Mouse (Mus musculus) small intestine, adult 2 months (tissue): ENCODE results near the gene Qprt.

ENCODE experiments used
- CTCF ChIP-seq: fragments of 200-500 bp; IDR thresholded peaks from 2 replicates; pipeline ENCODE4 v1.5.1; 2012; ENCODE audit warnings: low read depth, mild to moderate bottlenecking, control low read depth, inconsistent platforms, low read length, moderate library complexity, mixed read lengths; ENCODE audit not compliant: insufficient replicate concordance, insufficient read length; ENCODE audit errors: extremely low read depth
- POLR2A ChIP-seq: fragments of 200-500 bp; IDR thresholded peaks from 2 replicates; pipeline ENCODE4 v1.6.1; 2012; ENCODE audit warnings: low read depth, mild to moderate bottlenecking, control low read depth, inconsistent platforms, low read length, moderate library complexity

- TF ChIP-seq CTCF = no peak
- TF ChIP-seq POLR2A = no peak
Observed at GRCm38 (mm10) chr7:127152464-127152863, 30.4 kb upstream of the Qprt start.
